Comparison of ENCODE assay signal across 27 mouse cellular contexts in the genomic region with DNA sequence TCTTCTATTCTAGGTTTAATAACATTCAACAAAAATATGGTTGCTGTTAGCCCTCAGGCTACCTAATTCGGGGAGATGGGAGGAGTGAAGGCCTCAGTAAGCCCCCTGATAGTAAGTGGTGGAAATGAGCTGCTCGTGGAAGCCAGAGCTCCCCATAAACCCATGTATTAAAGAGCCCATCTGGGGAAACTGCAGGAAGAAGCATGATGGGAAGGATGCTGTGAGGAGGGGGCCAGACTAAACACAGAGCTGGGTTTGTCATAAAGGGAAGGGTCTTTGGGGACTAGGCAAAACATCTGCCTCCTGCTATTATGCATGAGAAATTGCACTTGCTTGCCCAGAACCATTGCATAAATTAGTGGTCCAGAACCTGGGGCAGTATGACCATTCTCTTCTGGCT.
DNase-seq lines count a peak whose midpoint lies in the region; ATAC-seq lines count a peak whose summit lies in the region.
"Had no signal": no experiment of that assay in that cellular context is flagged by ENCODE, and none has a peak within 500 bp of the region (broad histone marks: within the 10 kb centered on the region; RNA-seq: fewer than 3 reads in every experiment).

No protein-coding gene starts in this region.

- no peaks in the 10 kb centered on the region for H3K36me3 ChIP-seq in hindbrain, embryonic 13.5 days
- H3K36me3 ChIP-seq in hindbrain, embryonic 16.5 days (ENCODE audit: control insufficient read depth, insufficient read depth, low read length), result no peaks in the 10 kb centered on the region
- H3K36me3 ChIP-seq in midbrain, embryonic 13.5 days, result no peaks in the 10 kb centered on the region
- H3K36me3 ChIP-seq in midbrain, embryonic 15.5 days (replicated peaks), result no peaks in the 10 kb centered on the region
- no peaks in the 10 kb centered on the region for H3K36me3 ChIP-seq in neural tube, embryonic 14.5 days (ENCODE audit: control insufficient read depth, insufficient read depth, low read length)
- H3K36me3 ChIP-seq: embryonic facial prominence, embryonic 10.5 days; embryonic facial prominence, embryonic 13.5 days; forebrain, embryonic 12.5 days; forebrain, embryonic 15.5 days; G1E; heart, embryonic 12.5 days; heart, embryonic 15.5 days had no signal

- no peaks in the 10 kb centered on the region for H3K27me3 ChIP-seq in hindbrain, embryonic 13.5 days
- no peaks in the 10 kb centered on the region for H3K27me3 ChIP-seq in hindbrain, embryonic 16.5 days (replicated peaks; ENCODE audit: control insufficient read depth, insufficient read depth, low read length)
- H3K27me3 ChIP-seq in midbrain, embryonic 13.5 days, result no peaks in the 10 kb centered on the region
- H3K27me3 ChIP-seq in midbrain, embryonic 15.5 days (replicated peaks), result no peaks in the 10 kb centered on the region
- H3K27me3 ChIP-seq in neural tube, embryonic 14.5 days (ENCODE audit: control insufficient read depth, insufficient read depth, low read length), result no peaks in the 10 kb centered on the region
- H3K27me3 ChIP-seq: embryonic facial prominence, embryonic 13.5 days; forebrain, embryonic 12.5 days; forebrain, embryonic 15.5 days; heart, embryonic 12.5 days; heart, embryonic 15.5 days had no signal

- H3K4me1 ChIP-seq in hindbrain, embryonic 13.5 days (replicated peaks), result peaks cover 6% of the 10 kb centered on the region
- H3K4me1 ChIP-seq in hindbrain, embryonic 16.5 days (ENCODE audit: control insufficient read depth, insufficient read depth, low read depth, low read length), result no peaks in the 10 kb centered on the region; the same call in none of the 2 replicates
- peaks cover 14% of the 10 kb centered on the region for H3K4me1 ChIP-seq in midbrain, embryonic 13.5 days (replicated peaks)
- H3K4me1 ChIP-seq in midbrain, embryonic 15.5 days, result no peaks in the 10 kb centered on the region
- H3K4me1 ChIP-seq in neural tube, embryonic 14.5 days (ENCODE audit: control insufficient read depth, insufficient read depth, low read length), result no peaks in the 10 kb centered on the region
- H3K4me1 ChIP-seq: forebrain, embryonic 15.5 days; heart, embryonic 12.5 days; heart, embryonic 15.5 days had no signal

- no peak for DNase-seq in neural tube, embryonic 10.5 days (ENCODE audit: extremely low spot score, low spot score)
- no peak for DNase-seq in embryo, embryonic 11 days
- DNase-seq: adrenal gland, postnatal 10 days; adrenal gland, postnatal 36 days; B cell, adult 2 months; cerebellum, adult 11 months; cerebellum, adult 2 months; cerebellum, adult 9-11 months; cerebellum, postnatal 25 days; gastrocnemius, postnatal 25 days; heart, postnatal 10 days; heart, postnatal 36 days had no signal

- no peak overlapping the region for H3K4me2 ChIP-seq in hindbrain, embryonic 13.5 days
- H3K4me2 ChIP-seq in hindbrain, embryonic 16.5 days (ENCODE audit: low read length), result no peak overlapping the region
- no peak overlapping the region for H3K4me2 ChIP-seq in midbrain, embryonic 13.5 days (replicated peaks)
- no peak overlapping the region for H3K4me2 ChIP-seq in midbrain, embryonic 15.5 days
- no peak overlapping the region for H3K4me2 ChIP-seq in neural tube, embryonic 14.5 days (ENCODE audit: low read depth, low read length)
- H3K4me2 ChIP-seq: embryonic facial prominence, embryonic 13.5 days; forebrain, embryonic 12.5 days; forebrain, embryonic 15.5 days; heart, embryonic 12.5 days; heart, embryonic 15.5 days had no signal

- no peak overlapping the region for H3K9ac ChIP-seq in hindbrain, embryonic 13.5 days
- H3K9ac ChIP-seq in hindbrain, embryonic 16.5 days (ENCODE audit: low read depth, low read length), result no peak overlapping the region
- no peak overlapping the region for H3K9ac ChIP-seq in midbrain, embryonic 13.5 days (replicated peaks)
- no peak overlapping the region for H3K9ac ChIP-seq in midbrain, embryonic 15.5 days
- no peak overlapping the region for H3K9ac ChIP-seq in neural tube, embryonic 14.5 days (replicated peaks; ENCODE audit: low read depth, low read length)
- H3K9ac ChIP-seq: embryonic facial prominence, embryonic 13.5 days; forebrain, embryonic 12.5 days; forebrain, embryonic 15.5 days; heart, embryonic 12.5 days; heart, embryonic 15.5 days had no signal

- 0 out of 2 replicates have a peak overlapping the region, but pooled peaks have one; percentile 23 for H3K27ac ChIP-seq in hindbrain, embryonic 13.5 days
- no peak overlapping the region for H3K27ac ChIP-seq in hindbrain, embryonic 16.5 days (ENCODE audit: low read depth, low read length)
- no peak overlapping the region for H3K27ac ChIP-seq in midbrain, embryonic 13.5 days
- no peak overlapping the region for H3K27ac ChIP-seq in midbrain, embryonic 15.5 days
- no peak overlapping the region for H3K27ac ChIP-seq in neural tube, embryonic 14.5 days (ENCODE audit: low read depth, low read length)
- H3K27ac ChIP-seq: embryonic facial prominence, embryonic 13.5 days; forebrain, embryonic 12.5 days; forebrain, embryonic 15.5 days; heart, embryonic 15.5 days; hindbrain, postnatal 0 days had no signal

- no peak overlapping the region for H3K4me3 ChIP-seq in hindbrain, embryonic 13.5 days
- H3K4me3 ChIP-seq in hindbrain, embryonic 16.5 days (ENCODE audit: low read length), result no peak overlapping the region
- no peak overlapping the region for H3K4me3 ChIP-seq in midbrain, embryonic 13.5 days (replicated peaks)
- no peak overlapping the region for H3K4me3 ChIP-seq in midbrain, embryonic 15.5 days
- H3K4me3 ChIP-seq in neural tube, embryonic 14.5 days (ENCODE audit: low read depth, low read length), result no peak overlapping the region
- H3K4me3 ChIP-seq: embryonic facial prominence, embryonic 10.5 days; embryonic facial prominence, embryonic 13.5 days; erythroblast, embryonic 14.5 days; forebrain, embryonic 12.5 days; forebrain, embryonic 15.5 days; heart, embryonic 12.5 days; heart, embryonic 15.5 days had no signal

- no peaks in the 10 kb centered on the region for H3K9me3 ChIP-seq in hindbrain, embryonic 13.5 days
- H3K9me3 ChIP-seq in hindbrain, embryonic 16.5 days (ENCODE audit: control insufficient read depth, low read length), result no peaks in the 10 kb centered on the region
- H3K9me3 ChIP-seq in midbrain, embryonic 13.5 days, result no peaks in the 10 kb centered on the region
- H3K9me3 ChIP-seq in midbrain, embryonic 15.5 days, result no peaks in the 10 kb centered on the region
- no peaks in the 10 kb centered on the region for H3K9me3 ChIP-seq in neural tube, embryonic 14.5 days (ENCODE audit: control insufficient read depth, low read length)
- H3K9me3 ChIP-seq: embryonic facial prominence, embryonic 10.5 days; embryonic facial prominence, embryonic 13.5 days; forebrain, embryonic 12.5 days; forebrain, embryonic 15.5 days; G1E; heart, embryonic 12.5 days; heart, embryonic 15.5 days had no signal

- WGBS in hindbrain, embryonic 13.5 days, result 54% methylated on average over 2 of the region's 2 CpGs
- 43% methylated on average over 2 of the region's 2 CpGs for WGBS in hindbrain, embryonic 16.5 days
- 65% methylated on average over 2 of the region's 2 CpGs for WGBS in midbrain, embryonic 13.5 days
- 36% methylated on average over 2 of the region's 2 CpGs for WGBS in midbrain, embryonic 15.5 days
- 35% methylated on average over 2 of the region's 2 CpGs for WGBS in neural tube, embryonic 14.5 days

- no peak for ATAC-seq in hindbrain, embryonic 13.5 days (ENCODE audit: low FRiP score)
- ATAC-seq in hindbrain, embryonic 16.5 days, result no peak
- ATAC-seq in midbrain, embryonic 13.5 days, result peak; percentile 30; the same call in 1 of the 2 replicates
- ATAC-seq in midbrain, embryonic 15.5 days (replicated peaks), result no peak
- peak; percentile 65 for ATAC-seq in neural tube, embryonic 14.5 days (ENCODE audit: low read depth)
- ATAC-seq: forebrain, embryonic 15.5 days; hindbrain, postnatal 0 days; Patski had no signal

Comparison
In these comparisons a context has a peak if more than half of its experiments do, and no peak if none do; other contexts are left out.
1. ATAC-seq: peak in midbrain, embryonic 13.5 days (single experiment) and neural tube, embryonic 14.5 days (single experiment); none in hindbrain, embryonic 13.5 days (single experiment), hindbrain, embryonic 16.5 days (single experiment) and midbrain, embryonic 15.5 days (single experiment).